Mouse (Mus musculus): ENCODE results near the gene Ptpru.

Ptpru gene

DNA sequence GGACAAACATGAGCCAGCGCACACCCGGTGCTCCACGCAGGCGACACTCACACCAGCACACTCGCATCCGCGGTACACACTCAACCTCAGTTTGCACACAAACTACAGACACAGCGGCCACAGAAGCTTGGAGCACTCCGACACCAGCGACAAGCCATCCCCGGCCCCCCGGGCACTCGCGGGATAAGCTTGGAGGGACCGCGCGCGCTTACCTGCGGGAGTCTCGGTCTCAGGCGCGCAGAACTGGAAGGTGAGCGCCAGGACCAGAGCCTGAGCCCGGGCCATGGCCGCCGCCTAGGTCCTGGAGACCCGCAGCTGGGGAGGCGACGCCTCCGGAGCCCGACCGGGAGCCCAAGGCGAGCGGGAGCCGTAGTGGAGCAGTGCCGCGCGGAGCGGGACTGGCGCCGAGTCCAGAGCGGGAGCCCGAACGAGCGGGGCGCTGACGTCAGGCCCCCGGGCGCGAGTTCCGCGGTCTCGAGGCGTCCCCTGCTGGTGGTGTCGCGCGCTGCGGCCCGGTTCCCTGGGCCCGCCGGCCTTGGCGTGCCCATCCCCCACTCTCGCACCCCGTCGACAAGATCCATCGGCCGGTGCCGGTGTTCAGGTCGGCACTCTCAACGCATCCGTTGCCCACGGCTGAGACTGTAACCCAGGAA, at the start of gene Ptpru:
Gene Ptpru, minus strand, starts transcription at position 417 of the 653 bp plus-strand sequence.
- DNase-seq (ENCODE audit: low spot score): peak; percentile 94

DNA sequence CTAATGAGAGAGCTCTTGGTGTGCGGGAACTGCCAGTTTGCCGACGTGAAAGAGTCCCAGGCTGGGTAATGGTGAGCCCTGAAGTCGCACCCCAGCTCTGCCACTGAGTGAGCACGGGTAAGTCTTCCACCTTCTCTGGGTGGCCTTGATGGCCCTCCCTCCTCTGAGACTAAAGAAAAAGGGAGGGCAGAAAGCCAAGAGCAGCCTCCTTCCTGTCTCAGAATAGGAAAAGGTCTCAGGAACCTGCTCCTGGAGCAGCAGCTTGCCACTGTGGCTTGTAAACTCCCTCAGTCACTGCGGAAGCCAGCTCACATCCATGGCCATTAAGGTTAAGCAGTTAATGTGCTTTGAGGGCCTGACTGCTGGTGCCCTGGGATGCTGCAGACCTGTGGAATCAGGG, 47.3 kb upstream of the Ptpru start:
- no peak for DNase-seq (ENCODE audit: low spot score)

DNA sequence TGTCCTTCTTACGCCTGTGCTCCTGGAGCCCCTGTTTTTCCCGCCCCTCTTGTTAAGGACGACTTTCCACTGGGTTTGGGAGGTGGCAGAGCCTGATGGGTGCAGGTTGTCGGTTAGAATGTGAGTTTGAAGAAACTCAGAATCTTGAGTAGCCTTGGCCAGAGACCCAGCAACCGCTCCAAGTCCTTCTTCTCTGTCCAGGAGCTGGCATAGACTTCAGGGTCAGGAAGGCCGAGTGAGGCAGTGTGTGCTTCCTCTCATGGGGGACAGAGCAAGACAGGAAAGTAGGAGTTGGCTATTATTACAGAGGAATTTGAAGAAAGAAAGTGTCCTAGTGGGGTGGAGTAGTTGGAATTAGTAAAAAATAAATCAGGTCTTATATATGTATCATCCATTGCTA, 45.5 kb upstream of the Ptpru start:
- no peak for DNase-seq (ENCODE audit: low spot score)

DNA sequence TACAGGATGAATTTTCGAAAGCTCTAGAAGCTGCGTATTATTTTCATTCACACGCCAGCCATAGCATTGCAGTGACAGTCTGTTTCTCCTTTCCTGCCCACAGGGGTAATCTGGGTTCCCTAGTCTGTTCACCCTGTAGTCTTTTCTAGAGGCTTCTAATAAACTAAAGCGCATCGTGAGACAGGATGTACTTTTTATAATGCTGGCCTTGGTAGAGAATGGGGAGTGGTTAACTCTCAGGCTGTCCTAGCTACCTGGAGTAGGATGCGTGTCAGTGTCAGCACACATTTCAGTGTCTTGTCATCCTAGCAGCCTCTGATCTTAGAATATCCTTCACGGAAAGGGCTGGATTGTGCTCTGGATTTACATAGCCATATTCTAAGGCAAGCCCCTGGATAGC, 43.2 kb upstream of the Ptpru start:
- DNase-seq (ENCODE audit: low spot score): no peak

DNA sequence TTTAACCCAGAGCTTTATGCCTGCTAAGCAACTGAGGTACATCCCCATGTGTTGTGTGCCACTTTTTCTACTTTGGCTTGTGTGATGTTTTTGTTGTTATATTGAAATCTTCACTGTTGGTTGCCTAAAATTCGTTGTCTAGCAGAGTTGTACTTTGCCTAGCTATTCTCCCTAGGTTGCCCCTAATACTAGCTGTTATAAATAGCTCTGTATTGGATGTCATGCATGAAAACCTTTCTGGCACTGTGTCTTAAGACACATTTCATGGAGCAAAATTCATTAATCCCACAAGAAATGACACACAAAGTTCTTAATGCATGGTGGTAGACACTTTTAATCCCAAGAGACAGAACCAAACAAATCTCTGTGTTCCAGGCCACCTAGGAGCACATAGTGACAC, 41.6 kb upstream of the Ptpru start:
- no peak for DNase-seq (ENCODE audit: low spot score)

DNA sequence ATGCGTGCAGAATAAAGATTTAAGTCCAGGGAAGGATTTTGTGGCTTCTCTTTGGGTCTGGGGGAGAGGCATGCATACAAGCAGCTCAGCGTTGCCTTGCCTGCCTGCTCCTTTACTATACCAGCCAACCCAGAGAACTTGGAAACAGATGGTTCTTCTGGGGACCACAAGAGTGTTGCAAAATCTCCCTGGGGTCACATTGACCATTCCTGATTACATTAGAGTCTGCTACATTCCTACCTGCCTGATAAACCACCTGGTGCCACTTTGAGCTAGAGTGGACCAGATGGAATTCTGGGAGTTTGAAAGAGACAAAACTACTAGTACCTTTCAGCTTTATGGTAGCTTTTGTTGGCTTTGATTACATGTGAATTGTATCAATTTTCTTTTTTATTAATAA, 38.7 kb upstream of the Ptpru start:
- no peak for DNase-seq (ENCODE audit: low spot score)

DNA sequence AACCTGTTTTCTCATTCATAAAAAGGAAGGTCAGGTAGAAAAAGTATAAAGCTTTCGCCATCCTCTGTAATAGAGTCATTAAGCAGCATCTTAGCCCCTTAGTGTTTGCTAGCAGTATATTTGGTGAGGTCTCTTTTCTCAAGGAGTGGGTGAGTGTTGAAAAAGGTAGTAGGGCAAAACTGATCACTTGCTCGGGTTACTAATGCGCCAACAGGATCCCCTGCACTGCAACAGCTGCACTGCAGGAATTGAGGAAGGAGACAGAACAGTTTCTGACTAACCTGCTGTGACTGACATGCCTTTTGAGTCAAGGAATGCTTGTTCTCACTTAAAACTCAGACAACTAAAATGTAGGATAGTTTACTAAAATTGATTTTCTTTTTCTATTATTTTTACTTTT, 37.2 kb upstream of the Ptpru start:
- DNase-seq (ENCODE audit: low spot score): no peak

DNA sequence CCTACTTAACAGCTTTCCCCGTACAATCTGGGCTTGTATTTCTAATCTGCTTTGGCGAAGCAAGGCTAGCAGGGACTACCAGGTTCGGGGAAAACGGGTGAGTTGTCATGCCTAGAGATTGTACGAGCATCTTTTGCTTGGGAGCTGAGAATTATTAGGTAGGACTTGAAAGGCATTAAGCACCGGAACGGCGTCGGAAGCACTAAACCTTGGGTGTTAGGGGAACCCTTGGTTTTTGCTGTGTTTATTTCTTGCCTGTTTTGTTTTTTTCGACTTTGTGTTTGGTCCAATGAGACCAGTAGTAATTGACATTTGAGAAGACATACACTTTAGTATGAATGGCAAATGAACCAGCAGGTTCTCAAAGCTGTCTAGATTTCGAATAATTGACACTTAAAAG, 36.5 kb upstream of the Ptpru start:
- no peak for DNase-seq (ENCODE audit: low spot score)

DNA sequence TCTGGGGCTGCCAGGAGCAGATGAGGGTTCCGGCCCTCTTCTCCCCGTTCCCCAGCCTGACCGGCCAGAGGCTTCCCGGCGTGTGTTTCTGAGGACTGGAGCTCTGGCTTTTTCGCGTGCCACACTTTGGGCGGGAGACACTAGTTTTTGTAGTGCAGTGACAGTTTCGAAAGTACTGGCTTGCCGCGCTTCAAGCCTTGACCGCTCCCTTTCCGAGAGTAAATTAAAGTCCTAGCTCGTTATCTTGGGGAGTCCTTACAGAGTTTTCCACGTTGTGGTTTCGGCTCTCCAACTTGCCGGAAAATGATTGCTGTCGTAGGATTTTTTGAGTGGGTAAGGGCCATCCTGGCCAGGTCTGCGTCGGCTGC, 36.1 kb upstream of the Ptpru start:
- DNase-seq (ENCODE audit: low spot score): no peak

DNA sequence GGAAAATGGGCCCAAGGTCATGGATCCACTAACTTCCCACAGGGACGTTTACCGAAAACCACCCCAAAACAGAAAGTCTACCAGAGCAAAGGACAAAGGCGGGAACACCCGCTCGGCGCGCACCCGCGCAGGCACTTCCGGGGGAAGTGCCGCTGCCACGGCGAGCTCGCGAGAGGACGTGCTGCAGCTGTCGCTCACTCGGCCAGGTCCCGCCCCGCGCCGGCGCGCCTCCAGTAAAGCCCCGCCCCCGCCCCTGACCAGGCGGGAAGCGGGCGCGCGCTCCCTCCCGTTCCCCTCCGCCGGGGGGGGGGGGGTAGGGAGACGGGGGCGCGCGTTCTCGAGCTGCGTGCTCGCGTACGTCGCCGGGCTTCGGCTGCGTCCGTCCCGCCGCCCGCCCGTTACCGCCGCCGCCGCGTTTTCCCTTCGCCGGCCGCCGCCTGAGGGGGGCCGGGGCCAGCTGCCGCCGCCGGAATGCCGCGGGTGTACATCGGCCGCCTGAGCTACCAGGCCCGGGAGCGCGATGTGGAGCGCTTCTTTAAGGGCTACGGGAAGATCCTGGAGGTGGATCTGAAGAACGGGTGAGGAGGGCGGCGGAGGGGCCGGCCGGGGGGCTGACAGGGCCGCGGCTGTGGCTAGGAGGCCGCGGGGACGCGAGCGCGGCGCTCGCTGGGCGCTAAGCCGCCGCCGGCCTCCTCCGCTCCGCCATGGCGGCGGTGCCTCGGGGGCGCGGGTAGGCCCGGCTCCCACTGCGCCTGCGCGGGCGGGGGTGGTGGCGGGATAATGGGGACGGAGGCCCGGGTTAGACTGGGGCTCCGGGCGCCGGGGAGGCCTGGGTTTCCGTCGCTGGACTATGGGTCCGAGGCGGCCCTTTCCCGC, 35.4 kb upstream of the Ptpru start, which contains the start of gene Srsf4:
Gene Srsf4, plus strand, starts transcription at position 325 of the 876 bp plus-strand sequence.
- peak; percentile 83 for DNase-seq (ENCODE audit: low spot score)

DNA sequence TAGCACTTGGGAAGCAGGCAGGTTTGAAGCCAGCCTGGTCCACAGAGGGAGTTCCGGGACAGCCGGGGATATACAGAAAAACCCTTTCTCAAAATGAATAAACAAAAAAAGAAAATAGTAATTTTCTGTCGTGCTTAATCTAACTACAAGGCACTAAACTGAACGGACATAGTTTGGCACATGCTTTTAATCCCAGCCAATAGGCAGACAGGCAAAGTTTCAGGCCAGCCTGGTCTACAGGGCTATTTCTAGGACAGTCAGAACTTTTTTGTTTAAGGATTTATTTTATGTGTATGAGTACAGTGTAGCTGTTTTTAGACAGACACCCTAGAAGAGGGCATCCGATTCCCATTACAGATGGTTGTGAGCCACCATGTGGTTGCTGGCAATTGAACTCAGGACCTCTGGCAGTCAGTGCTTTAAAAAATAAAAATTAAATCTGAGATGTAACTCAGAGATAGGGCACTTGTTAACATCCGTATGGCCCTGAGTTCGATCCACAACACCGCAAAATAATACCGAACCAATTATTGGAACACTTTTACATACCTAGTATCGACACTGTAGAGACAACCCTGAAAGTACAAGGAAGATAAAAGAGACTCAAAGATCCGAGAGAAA, 34.7 kb upstream of the Ptpru start:
- no peak for DNase-seq (ENCODE audit: low spot score)

DNA sequence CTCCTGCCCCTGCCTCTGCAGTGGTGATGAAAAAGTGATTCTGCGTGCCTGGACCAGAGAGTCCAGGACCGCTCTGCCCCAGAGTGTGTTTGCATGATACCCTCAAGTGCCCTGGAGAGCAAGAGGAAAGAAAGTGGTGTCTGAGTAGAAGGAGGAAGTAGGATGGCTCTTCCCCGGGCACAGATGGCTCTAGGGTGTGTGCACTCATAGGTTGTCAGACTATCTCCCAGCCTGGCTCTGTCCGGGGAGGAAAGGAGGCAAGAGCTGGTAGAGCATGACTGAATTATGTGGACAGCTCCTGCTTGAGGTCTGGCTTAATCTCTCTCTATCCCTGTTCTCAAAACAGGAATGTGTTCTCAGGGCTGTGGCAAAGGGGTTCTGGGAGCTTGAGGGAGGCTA, 23.3 kb upstream of the Ptpru start:
- DNase-seq (ENCODE audit: low spot score): no peak

DNA sequence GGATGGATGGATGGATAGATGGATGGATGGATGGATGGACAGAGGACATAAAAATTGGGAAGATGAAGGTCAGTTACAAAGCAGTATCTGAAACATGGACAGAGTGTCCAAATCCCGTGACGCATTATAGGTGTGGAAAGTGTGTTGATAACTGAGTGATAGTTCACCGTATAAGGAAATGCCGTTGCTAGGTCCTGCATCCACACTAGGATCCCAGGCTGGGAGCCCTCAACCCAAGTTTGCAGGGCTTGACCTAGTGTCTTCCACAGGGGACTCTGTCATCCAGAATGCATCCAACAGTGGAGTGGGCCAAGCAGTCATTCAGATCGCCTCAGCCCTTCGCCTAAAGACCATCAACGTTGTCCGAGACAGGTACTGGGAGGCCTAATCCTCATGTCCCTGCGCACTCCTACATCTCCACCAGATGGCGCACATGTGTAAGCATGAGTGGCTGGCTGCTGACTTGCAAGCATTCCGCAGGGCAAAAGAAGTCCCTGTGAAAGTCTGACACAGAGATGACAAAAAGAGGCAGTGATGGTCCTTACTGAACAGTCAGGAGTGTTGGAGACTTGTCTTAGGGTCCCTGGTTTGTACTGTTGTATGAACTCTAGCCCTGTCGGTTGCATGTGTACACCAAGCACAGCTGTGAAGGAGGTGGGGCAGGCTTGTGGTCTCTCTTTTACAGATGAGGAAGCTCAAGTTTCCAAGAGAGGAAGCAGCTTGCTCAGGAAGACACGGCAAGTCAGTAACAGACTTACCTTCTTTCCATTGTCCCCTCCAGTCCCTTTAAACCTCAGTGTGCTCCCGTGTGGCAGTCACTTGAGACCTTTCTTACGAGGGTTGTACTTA, 22.6 kb upstream of the Ptpru start:
- DNase-seq (ENCODE audit: low spot score): peak; percentile 68

DNA sequence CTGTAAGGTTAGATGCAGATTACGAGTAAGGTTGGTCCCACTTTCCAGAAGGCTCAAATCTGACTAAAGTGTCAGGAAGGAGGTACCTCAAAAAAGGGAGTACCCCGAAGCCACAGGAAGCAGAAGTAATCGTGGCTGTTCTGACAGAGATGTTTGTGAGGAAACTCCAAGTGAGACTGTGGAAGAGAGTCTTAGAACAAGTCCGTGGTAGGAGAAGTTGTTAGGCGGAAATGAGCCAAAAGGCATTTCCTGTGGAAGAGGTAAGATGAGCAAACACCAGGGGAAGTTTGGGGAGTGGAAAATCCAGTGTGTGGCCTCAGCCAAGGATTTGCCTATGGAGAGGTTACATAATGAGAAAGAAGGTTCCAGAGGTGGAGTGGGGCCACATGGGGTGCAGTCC, 16.9 kb upstream of the Ptpru start:
- no peak for DNase-seq (ENCODE audit: low spot score)

DNA sequence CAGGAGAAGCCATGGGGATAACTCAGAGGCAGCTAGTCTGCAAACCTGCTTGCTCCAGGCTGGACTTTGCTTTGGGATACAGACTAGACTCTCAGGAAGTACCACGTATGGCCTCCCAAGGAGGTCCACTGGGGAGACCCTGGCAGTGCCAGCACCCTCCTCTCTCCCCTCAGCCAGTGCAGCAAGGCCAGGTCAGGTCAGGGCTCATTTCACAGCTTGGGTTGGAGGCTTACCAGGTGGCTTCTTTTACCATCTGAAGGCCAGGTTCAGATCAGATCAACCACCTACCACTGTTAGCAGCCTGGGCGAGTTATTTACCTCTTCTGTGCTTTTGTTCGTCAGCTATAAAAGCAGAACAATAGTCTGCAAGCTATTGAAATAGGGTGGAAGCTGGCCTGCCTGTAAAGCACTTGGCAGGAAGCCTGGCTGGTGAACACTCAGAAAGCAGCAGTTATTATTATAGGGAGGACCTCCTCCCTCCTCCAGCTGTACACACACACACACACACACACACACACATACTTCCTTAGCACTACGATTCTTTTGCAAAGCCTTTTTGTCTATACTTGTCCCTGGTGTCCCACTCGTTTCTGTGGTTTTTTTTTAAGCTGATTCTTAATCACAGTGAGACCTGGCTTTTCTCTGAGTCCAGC, 12.0 kb upstream of the Ptpru start:
- DNase-seq (ENCODE audit: low spot score): no peak

DNA sequence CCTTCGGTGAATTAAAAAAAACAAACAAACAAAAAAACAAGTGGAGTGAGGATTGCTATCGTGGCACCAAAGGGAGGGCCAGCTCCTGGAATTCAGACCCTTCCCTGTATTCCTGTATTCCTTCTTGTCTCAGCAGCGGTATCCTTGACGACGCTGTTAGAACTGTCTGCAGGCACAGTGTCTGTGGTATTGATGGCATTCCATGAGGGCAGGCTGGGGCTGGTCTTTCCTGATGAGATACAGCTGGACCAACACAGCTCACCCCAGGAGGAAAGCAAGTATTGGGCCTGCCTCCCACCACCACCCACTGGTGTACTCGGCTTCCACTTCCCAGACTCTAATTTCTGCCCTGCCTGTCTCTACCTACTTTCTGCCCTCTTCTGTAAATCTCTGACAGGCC, 10.0 kb upstream of the Ptpru start:
- no peak for DNase-seq (ENCODE audit: low spot score)

DNA sequence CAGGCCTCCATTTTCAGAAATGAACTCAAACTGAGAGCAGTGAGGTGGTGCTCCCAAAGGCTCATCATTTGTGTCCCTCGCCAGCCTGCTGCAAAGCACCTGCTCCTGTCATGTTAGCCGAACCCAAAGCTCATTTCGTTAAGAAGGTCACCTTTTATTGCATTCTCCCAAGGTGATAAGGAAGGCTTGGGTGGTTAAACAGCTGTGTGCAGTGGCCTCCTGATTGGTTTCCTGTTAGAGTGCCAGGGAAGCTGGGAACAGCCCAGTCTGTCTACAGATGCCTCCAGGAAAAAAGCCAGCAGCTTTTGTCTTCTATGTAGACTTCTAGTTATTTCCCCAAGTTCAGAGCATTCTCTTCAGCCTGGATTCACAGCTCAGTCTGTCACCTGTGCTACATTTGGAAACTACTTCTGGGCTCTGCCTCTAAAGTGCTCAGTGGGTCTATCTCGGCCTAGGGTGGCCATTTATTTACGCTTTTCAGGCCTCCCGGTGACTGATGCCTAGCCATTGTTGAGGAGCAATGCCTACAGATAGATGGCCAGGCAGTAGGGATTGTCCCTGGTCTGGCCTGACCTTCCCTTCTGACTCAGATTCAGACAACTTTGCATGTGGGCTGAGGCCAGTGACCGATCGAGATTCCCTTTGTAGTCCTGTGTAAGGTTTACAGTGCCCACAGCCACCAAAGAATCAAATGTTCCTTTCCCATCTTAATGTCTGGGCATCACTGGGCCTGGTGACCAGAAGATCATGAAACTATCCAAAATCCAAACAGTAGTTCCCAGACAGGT, 8.1 kb upstream of the Ptpru start:
- DNase-seq (ENCODE audit: low spot score): no peak

DNA sequence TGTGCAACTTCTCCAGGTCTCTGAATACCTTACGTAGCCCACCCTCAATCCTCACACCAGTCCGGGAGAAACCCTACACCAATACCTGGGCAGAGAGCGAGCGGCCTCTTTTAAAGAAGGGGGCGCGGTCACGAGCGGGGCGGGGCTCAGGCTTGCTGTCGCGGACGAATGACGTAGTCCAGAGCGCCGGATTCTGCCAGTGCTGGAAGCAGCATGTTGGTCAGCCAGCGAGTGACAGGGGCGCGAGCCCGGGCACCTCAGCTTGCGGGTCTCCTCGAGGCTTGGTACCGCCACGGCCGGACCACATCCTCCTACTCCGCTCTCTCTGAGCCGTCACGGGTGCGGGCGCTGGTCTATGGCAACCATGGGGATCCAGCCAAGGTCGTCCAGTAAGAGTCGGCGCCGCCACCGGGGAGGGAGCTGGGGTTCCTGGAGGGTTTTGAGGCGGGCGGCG, 5.2 kb upstream of the Ptpru start, which contains the start of gene Mecr:
Gene Mecr, plus strand, starts transcription at position 181 of the 454 bp plus-strand sequence.
- peak; percentile 93 for DNase-seq (ENCODE audit: low spot score)

DNA sequence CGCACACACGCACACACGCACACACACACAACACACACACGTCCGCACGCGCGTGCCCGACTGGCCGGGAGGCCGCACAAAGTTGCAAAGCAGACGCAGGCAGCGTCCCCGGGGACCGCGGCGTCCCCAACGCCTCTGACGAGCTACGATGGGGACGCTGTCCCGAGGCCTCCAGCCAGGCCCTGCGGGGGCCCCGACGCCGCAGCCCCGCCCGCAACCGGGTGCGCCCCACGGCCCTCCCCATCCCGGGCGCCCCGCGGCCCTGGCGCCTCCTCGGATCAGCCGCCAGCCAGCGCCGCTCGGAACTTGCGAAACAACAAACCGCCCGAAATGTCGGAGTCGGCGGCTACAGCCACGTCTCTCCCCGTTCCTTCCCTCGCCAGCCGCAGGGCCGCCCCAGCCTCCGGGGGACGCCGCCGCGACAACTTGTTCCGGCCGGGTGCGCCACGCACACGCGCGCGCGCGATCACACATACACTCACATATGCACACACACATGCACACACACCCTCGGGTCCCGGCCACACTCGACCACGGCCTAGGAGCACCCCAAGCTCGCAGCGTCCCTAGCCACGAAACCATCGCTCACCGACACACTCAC, 1.1 kb downstream of the Ptpru start:
- DNase-seq (ENCODE audit: low spot score): peak; percentile 30

DNA sequence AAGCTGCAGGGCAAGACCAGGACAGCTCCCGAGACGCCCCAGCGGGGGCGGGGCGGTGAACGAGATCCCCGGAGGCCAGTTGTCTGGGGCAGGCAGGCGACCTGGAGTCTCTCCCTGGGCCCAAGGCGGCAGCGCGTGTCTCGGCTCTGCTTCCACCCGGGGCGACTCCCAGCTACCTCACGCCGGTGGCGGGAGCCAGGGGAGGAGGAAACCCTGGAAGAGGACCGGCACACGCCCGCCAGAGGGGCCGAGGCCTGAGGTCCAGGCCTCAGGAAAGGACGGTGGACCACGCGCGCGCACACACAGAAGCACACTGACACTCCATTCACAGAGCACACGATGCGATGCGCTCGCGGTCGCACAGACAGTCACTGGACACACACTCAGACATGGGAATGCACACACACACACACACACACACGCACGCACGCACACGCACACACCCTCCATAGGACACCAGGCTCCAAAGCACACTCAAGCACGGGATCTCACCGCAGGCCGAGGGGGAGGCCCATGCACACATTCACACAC, 1.7 kb downstream of the Ptpru start:
- no peak for DNase-seq (ENCODE audit: low spot score)
